9 mouse cellular contexts compared by ENCODE assay signal in genomic region chr7:120670153-120670875, GRCm38 (mm10). TPM values are rescaled to one million over a fixed set of nuclear protein-coding genes. Genes with fewer than 3 reads are reported as not detected.
DNase-seq lines count a peak whose midpoint lies in the region; ATAC-seq and TF ChIP-seq lines count a peak whose summit lies in the region.
"Had no signal": no experiment of that assay in that cellular context is flagged by ENCODE, and none has a peak within 500 bp of the region (broad histone marks: within the 10 kb centered on the region; RNA-seq: fewer than 3 reads in every experiment).

Gene Pdzd9 (minus strand): TSS chr7:120670343.

- H3K27me3 ChIP-seq in heart, embryonic 13.5 days (replicated peaks), result peaks cover 6% of the 10 kb centered on the region
- H3K27me3 ChIP-seq in kidney, postnatal 0 days (ENCODE audit: insufficient read depth, low read length), result no peaks in the 10 kb centered on the region
- H3K27me3 ChIP-seq in liver, embryonic 16.5 days (ENCODE audit: control insufficient read depth, insufficient read depth, low read depth, low read length), result no peaks in the 10 kb centered on the region; the same call in 1 of the 2 replicates
- no peaks in the 10 kb centered on the region for H3K27me3 ChIP-seq in neural tube, embryonic 12.5 days (replicated peaks)
- no peaks in the 10 kb centered on the region for H3K27me3 ChIP-seq in stomach, postnatal 0 days (ENCODE audit: control insufficient read depth, insufficient read depth, low read length)
- H3K27me3 ChIP-seq: embryonic facial prominence, embryonic 12.5 days had no signal

- peak; percentile 69 for ATAC-seq in erythroblast, adult 5-6 weeks (replicated peaks; ENCODE audit: low FRiP score, poor library complexity, severe bottlenecking)
- ATAC-seq in heart, embryonic 13.5 days (ENCODE audit: extremely low read depth, insufficient number of reproducible peaks, low FRiP score, low TSS enrichment), result no peak
- ATAC-seq in kidney, postnatal 0 days (replicated peaks; ENCODE audit: low FRiP score, low read depth), result peak; percentile 58
- peak; percentile 30; the same call in 1 of the 2 replicates for ATAC-seq in liver, embryonic 16.5 days (ENCODE audit: low read depth)
- ATAC-seq in neural tube, embryonic 12.5 days (ENCODE audit: low FRiP score, low read depth), result peak; percentile 33; the same call in 1 of the 2 replicates
- ATAC-seq in stomach, postnatal 0 days (ENCODE audit: low FRiP score, low TSS enrichment), result peak; percentile 66

- peak; percentile 55 for DNase-seq in CD4-positive helper T cell, adult 2 months (ENCODE audit: low read depth, low spot score)
- peak; percentile 84 for DNase-seq in adrenal gland, postnatal 25 days
- DNase-seq in kidney, postnatal 0 days (ENCODE audit: low spot score), result peak; percentile 81
- DNase-seq in stomach, postnatal 0 days (ENCODE audit: low spot score), result peak; percentile 65

- H3K4me2 ChIP-seq in heart, embryonic 13.5 days, result peak within 1 kb of the TSS; percentile 43; the same call in 1 of the 2 replicates
- H3K4me2 ChIP-seq in kidney, postnatal 0 days (ENCODE audit: low read length), result no peak within 1 kb of the TSS
- no peak within 1 kb of the TSS for H3K4me2 ChIP-seq in liver, embryonic 16.5 days (ENCODE audit: low read depth, low read length)
- no peak within 1 kb of the TSS for H3K4me2 ChIP-seq in neural tube, embryonic 12.5 days (replicated peaks)
- H3K4me2 ChIP-seq in stomach, postnatal 0 days (replicated peaks; ENCODE audit: low read depth), result 0 out of 2 replicates have a peak within 1 kb of the TSS, but pooled peaks have one; percentile 14
- H3K4me2 ChIP-seq: embryonic facial prominence, embryonic 12.5 days had no signal

- H3K4me1 ChIP-seq in heart, embryonic 13.5 days, result peaks cover 9% of the 10 kb centered on the region
- no peaks in the 10 kb centered on the region for H3K4me1 ChIP-seq in kidney, postnatal 0 days (replicated peaks; ENCODE audit: insufficient read depth, low read length)
- no peaks in the 10 kb centered on the region for H3K4me1 ChIP-seq in liver, embryonic 16.5 days (ENCODE audit: control insufficient read depth, low read depth, low read length)
- no peaks in the 10 kb centered on the region for H3K4me1 ChIP-seq in neural tube, embryonic 12.5 days
- H3K4me1 ChIP-seq in stomach, postnatal 0 days (replicated peaks; ENCODE audit: control insufficient read depth, insufficient read depth), result no peaks in the 10 kb centered on the region
- H3K4me1 ChIP-seq: embryonic facial prominence, embryonic 12.5 days had no signal

- 0 out of 2 replicates have a peak within 1 kb of the TSS, but pooled peaks have one; percentile 25 for H3K9ac ChIP-seq in heart, embryonic 13.5 days
- no peak within 1 kb of the TSS for H3K9ac ChIP-seq in kidney, postnatal 0 days (ENCODE audit: low read depth, low read length)
- no peak within 1 kb of the TSS for H3K9ac ChIP-seq in liver, embryonic 16.5 days (ENCODE audit: low read depth, low read length)
- no peak within 1 kb of the TSS for H3K9ac ChIP-seq in neural tube, embryonic 12.5 days
- H3K9ac ChIP-seq in stomach, postnatal 0 days (ENCODE audit: low read length), result no peak within 1 kb of the TSS
- H3K9ac ChIP-seq: embryonic facial prominence, embryonic 12.5 days had no signal

- H3K36me3 ChIP-seq in heart, embryonic 13.5 days, result 0 out of 2 replicates have a peak, but pooled peaks cover 5% of the 10 kb centered on the region
- no peaks in the 10 kb centered on the region for H3K36me3 ChIP-seq in kidney, postnatal 0 days (ENCODE audit: insufficient read depth, low read length)
- no peaks in the 10 kb centered on the region for H3K36me3 ChIP-seq in liver, embryonic 16.5 days (ENCODE audit: control insufficient read depth, insufficient read depth)
- no peaks in the 10 kb centered on the region for H3K36me3 ChIP-seq in neural tube, embryonic 12.5 days
- H3K36me3 ChIP-seq in stomach, postnatal 0 days (ENCODE audit: control insufficient read depth, insufficient read depth, low read length), result no peaks in the 10 kb centered on the region
- H3K36me3 ChIP-seq: embryonic facial prominence, embryonic 12.5 days had no signal

- H3K9me3 ChIP-seq in heart, embryonic 13.5 days, result no peaks in the 10 kb centered on the region
- H3K9me3 ChIP-seq in kidney, postnatal 0 days (replicated peaks; ENCODE audit: low read length), result no peaks in the 10 kb centered on the region
- no peaks in the 10 kb centered on the region for H3K9me3 ChIP-seq in liver, embryonic 16.5 days (replicated peaks; ENCODE audit: control insufficient read depth, low read length)
- H3K9me3 ChIP-seq in neural tube, embryonic 12.5 days, result no peaks in the 10 kb centered on the region
- H3K9me3 ChIP-seq in stomach, postnatal 0 days (ENCODE audit: control insufficient read depth, low read length), result no peaks in the 10 kb centered on the region
- H3K9me3 ChIP-seq: embryonic facial prominence, embryonic 12.5 days had no signal

- no peak within 1 kb of the TSS for H3K27ac ChIP-seq in heart, embryonic 13.5 days (replicated peaks)
- H3K27ac ChIP-seq in kidney, postnatal 0 days, result no peak within 1 kb of the TSS
- H3K27ac ChIP-seq in liver, embryonic 16.5 days (ENCODE audit: low read length), result no peak within 1 kb of the TSS
- no peak within 1 kb of the TSS for H3K27ac ChIP-seq in neural tube, embryonic 12.5 days
- H3K27ac ChIP-seq in stomach, postnatal 0 days (replicated peaks), result no peak within 1 kb of the TSS
- H3K27ac ChIP-seq: embryonic facial prominence, embryonic 12.5 days had no signal

- TF ChIP-seq EP300 in stomach, postnatal 0 days (optimal IDR thresholded peaks at IDR 0.05), result no peak

- H3K4me3 ChIP-seq in heart, embryonic 13.5 days, result no peak within 1 kb of the TSS
- H3K4me3 ChIP-seq in kidney, postnatal 0 days (replicated peaks; ENCODE audit: low read depth, low read length), result no peak within 1 kb of the TSS
- H3K4me3 ChIP-seq in liver, embryonic 16.5 days (ENCODE audit: low read depth, low read length), result no peak within 1 kb of the TSS
- H3K4me3 ChIP-seq in neural tube, embryonic 12.5 days, result no peak within 1 kb of the TSS
- no peak within 1 kb of the TSS for H3K4me3 ChIP-seq in stomach, postnatal 0 days (ENCODE audit: low read depth, low read length)
- H3K4me3 ChIP-seq: embryonic facial prominence, embryonic 12.5 days had no signal

- peak; percentile 98 for TF ChIP-seq CTCF in kidney, postnatal 0 days (IDR thresholded peaks at IDR 0.05; ENCODE audit: low read depth)
- peak; percentile 96 for TF ChIP-seq CTCF in stomach, postnatal 0 days (IDR thresholded peaks at IDR 0.05; ENCODE audit: low read depth)

- WGBS in heart, embryonic 13.5 days, result 19% methylated on average over 14 of the region's 14 CpGs
- WGBS in kidney, postnatal 0 days, result 17% methylated on average over 14 of the region's 14 CpGs
- 19% methylated on average over 14 of the region's 14 CpGs for WGBS in liver, embryonic 16.5 days (ENCODE audit: insufficient replicate concordance)
- 25% methylated on average over 14 of the region's 14 CpGs for WGBS in neural tube, embryonic 12.5 days
- WGBS in stomach, postnatal 0 days, result 13% methylated on average over 14 of the region's 14 CpGs

RNA-seq across cellular contexts. Expression of gene Pdzd9, which starts in this region (rescaled TPM):
- total RNA-seq in adrenal gland, postnatal 25 days (2021), result not detected in 2 replicates
- not detected in 2 replicates for total RNA-seq in erythroblast, adult 5-6 weeks (2015; ENCODE audit: low replicate concordance)
- not detected in 2 replicates for total RNA-seq in erythroblast, adult 5-6 weeks (2017; ENCODE audit: low replicate concordance)
- polyA plus RNA-seq in heart, embryonic 13.5 days (2015; fragmentation: Nextera tagmentation; extraction: Ambion mirVana), result 0.16 and 0.32 TPM in 2 replicates
- 0.18 and 0.32 TPM in 2 replicates for polyA plus RNA-seq in kidney, postnatal 0 days (2015; fragmentation: Nextera tagmentation; extraction: Ambion mirVana)
- polyA plus RNA-seq in liver, embryonic 16.5 days (2015; fragmentation: Nextera tagmentation; extraction: Ambion mirVana), result 0.13 TPM in 2 replicates
- polyA plus RNA-seq in neural tube, embryonic 12.5 days (2016; fragmentation: Nextera tagmentation; extraction: Ambion mirVana), result 0.22 and 0.46 TPM in 2 replicates
- 0.25 and 0.27 TPM in 2 replicates for polyA plus RNA-seq in stomach, postnatal 0 days (2015; fragmentation: Nextera tagmentation; extraction: Ambion mirVana)

Comparison
In these comparisons a context has a peak if more than half of its experiments do, and no peak if none do; other contexts are left out.
1. Peak in DNase-seq in adrenal gland, postnatal 25 days; RNA of the gene not detected or under 1 TPM.
2. Peak in ATAC-seq in erythroblast, adult 5-6 weeks; RNA of the gene not detected or under 1 TPM.
3. Peak in DNase-seq and ATAC-seq in kidney, postnatal 0 days; RNA of the gene not detected or under 1 TPM.
4. Peak in ATAC-seq in liver, embryonic 16.5 days; RNA of the gene not detected or under 1 TPM.
5. Peak in ATAC-seq in neural tube, embryonic 12.5 days; RNA of the gene not detected or under 1 TPM.
6. Peak in DNase-seq, ATAC-seq and H3K4me2 ChIP-seq in stomach, postnatal 0 days; RNA of the gene not detected or under 1 TPM.